Mouse (Mus musculus) ES-Bruce4 (cell line): ENCODE measurements at regions not wholly inside any gene's neighbourhood (a gene's known extent, or its start where the extent isn't known, plus 50 kb on each side); places are given as distances from the start of the nearest gene placed in this dataset.

ENCODE experiments used
- CTCF ChIP-seq: IDR thresholded peaks from one replicate; pipeline ENCODE4 v1.8.1; 2011; ENCODE audit warnings: low read depth, low read length
- POLR2A ChIP-seq: IDR thresholded peaks from one replicate; pipeline ENCODE4 v1.8.1; 2011; ENCODE audit warnings: low read length; ENCODE audit not compliant: insufficient read depth

GRCm38 (mm10) chr13:82620036-82620435 lies 837.2 kb downstream of the Cetn3 start:
- no peak for TF ChIP-seq CTCF
- no peak for TF ChIP-seq POLR2A
